Comparison of ENCODE assay signal across 20 mouse cellular contexts in genomic region chr13:59997431-59997830, GRCm38 (mm10).
"Had no signal": no experiment of that assay in that cellular context is flagged by ENCODE, and none has a peak within 500 bp of the region (broad histone marks: within the 10 kb centered on the region; RNA-seq: fewer than 3 reads in every experiment).

No protein-coding gene starts in this region.

- H3K27ac ChIP-seq: liver, embryonic 12.5 days; liver, embryonic 15.5 days; lung, embryonic 15.5 days; macrophage; midbrain, embryonic 12.5 days; midbrain, embryonic 15.5 days; neural tube, embryonic 12.5 days; neural tube, embryonic 15.5 days had no signal

- H3K9me3 ChIP-seq: liver, embryonic 12.5 days; liver, embryonic 15.5 days; lung, embryonic 15.5 days; midbrain, embryonic 12.5 days; midbrain, embryonic 15.5 days; neural tube, embryonic 12.5 days; neural tube, embryonic 15.5 days had no signal

- H3K4me1 ChIP-seq: liver, embryonic 12.5 days; liver, embryonic 15.5 days; neural tube, embryonic 12.5 days; neural tube, embryonic 15.5 days had no signal

- H3K4me2 ChIP-seq: liver, embryonic 12.5 days; liver, embryonic 15.5 days; lung, embryonic 15.5 days; midbrain, embryonic 12.5 days; midbrain, embryonic 15.5 days; neural tube, embryonic 12.5 days; neural tube, embryonic 15.5 days had no signal

- H3K36me3 ChIP-seq: liver, embryonic 12.5 days; liver, embryonic 15.5 days; lung, embryonic 15.5 days; midbrain, embryonic 12.5 days; midbrain, embryonic 15.5 days; neural tube, embryonic 12.5 days; neural tube, embryonic 15.5 days had no signal

- DNase-seq: kidney, adult 18-20 months; kidney, adult 9 months; kidney, postnatal 14 days; kidney, postnatal 4 days; liver; lung, adult 18-20 months; lung, postnatal 10 days; right cerebral cortex, adult 18-20 months; right cerebral cortex, postnatal 14 days; thymus, adult 2 months; thymus, postnatal 14 days; thymus, postnatal 4 days had no signal

- H3K4me3 ChIP-seq: liver, embryonic 12.5 days; liver, embryonic 15.5 days; lung, embryonic 15.5 days; midbrain, embryonic 12.5 days; midbrain, embryonic 15.5 days; neural tube, embryonic 12.5 days; neural tube, embryonic 15.5 days had no signal

- H3K9ac ChIP-seq: liver, embryonic 12.5 days; liver, embryonic 15.5 days; lung, embryonic 15.5 days; midbrain, embryonic 12.5 days; midbrain, embryonic 15.5 days; neural tube, embryonic 12.5 days; neural tube, embryonic 15.5 days had no signal

- ATAC-seq: liver, embryonic 12.5 days; midbrain, embryonic 15.5 days had no signal

- H3K27me3 ChIP-seq: liver, embryonic 12.5 days; liver, embryonic 15.5 days; lung, embryonic 15.5 days; midbrain, embryonic 15.5 days; neural tube, embryonic 12.5 days; neural tube, embryonic 15.5 days had no signal
